In genomic region chr14:21806631-21807160, GRCm38 (mm10) we compare ENCODE assay signal across 17 mouse cellular contexts. TPM values are rescaled to one million over a fixed set of nuclear protein-coding genes. Genes with fewer than 3 reads are reported as not detected.
DNase-seq lines count a peak whose midpoint lies in the region; ATAC-seq lines count a peak whose summit lies in the region.
"Had no signal": no experiment of that assay in that cellular context is flagged by ENCODE, and none has a peak within 500 bp of the region (broad histone marks: within the 10 kb centered on the region; RNA-seq: fewer than 3 reads in every experiment).

No protein-coding gene starts in this region.

- peaks cover 2% of the 10 kb centered on the region; the same call in 1 of the 2 replicates for H3K36me3 ChIP-seq in intestine, embryonic 15.5 days
- H3K36me3 ChIP-seq in liver, embryonic 16.5 days (ENCODE audit: control insufficient read depth, insufficient read depth): no peaks in the 10 kb centered on the region
- H3K36me3 ChIP-seq: forebrain, embryonic 15.5 days; lung, embryonic 15.5 days; midbrain, embryonic 12.5 days had no signal

- DNase-seq in urinary bladder, postnatal 14 days (ENCODE audit: low spot score): peak; percentile 61
- no peak for DNase-seq in urinary bladder, postnatal 4 days (ENCODE audit: low spot score in 2 of 2)
- DNase-seq in left cerebral cortex, postnatal 14 days (ENCODE audit: low spot score in 2 of 2): no peak
- no peak for DNase-seq in embryo, embryonic 11 days
- DNase-seq: cerebellum, adult 8-10 months; kidney, adult 8-10 months; layer of hippocampus, adult 9-11 months; right cerebral cortex, postnatal 4 days had no signal

- H3K4me3 ChIP-seq in intestine, embryonic 15.5 days (replicated peaks): no peak overlapping the region
- H3K4me3 ChIP-seq in liver, embryonic 16.5 days (ENCODE audit: low read depth, low read length): no peak overlapping the region
- H3K4me3 ChIP-seq: forebrain, embryonic 15.5 days; lung, embryonic 15.5 days; midbrain, embryonic 12.5 days had no signal

- H3K27ac ChIP-seq in intestine, embryonic 15.5 days: peak overlapping the region; percentile 75
- H3K27ac ChIP-seq in liver, embryonic 16.5 days (ENCODE audit: low read length): no peak overlapping the region; the same call in 1 of the 2 replicates
- H3K27ac ChIP-seq: forebrain, embryonic 15.5 days; lung, embryonic 15.5 days; midbrain, embryonic 12.5 days had no signal

- 55% methylated on average over 3 of the region's 3 CpGs for WGBS in intestine, embryonic 15.5 days
- WGBS in liver, embryonic 16.5 days (ENCODE audit: insufficient replicate concordance): 22% methylated on average over 3 of the region's 3 CpGs

- ATAC-seq in intestine, embryonic 15.5 days: peak; percentile 89
- peak; percentile 24; the same call in 1 of the 2 replicates for ATAC-seq in liver, embryonic 16.5 days (ENCODE audit: low read depth)
- no peak for ATAC-seq in inflammation-experienced regulatory T-cells, adult 6 months
- ATAC-seq: forebrain, embryonic 15.5 days had no signal

- H3K4me1 ChIP-seq in intestine, embryonic 15.5 days (replicated peaks): no peaks in the 10 kb centered on the region
- H3K4me1 ChIP-seq in liver, embryonic 16.5 days (ENCODE audit: control insufficient read depth, low read depth, low read length): peaks cover 8% of the 10 kb centered on the region
- H3K4me1 ChIP-seq: forebrain, embryonic 15.5 days; lung, embryonic 15.5 days; midbrain, embryonic 12.5 days had no signal

- H3K9me3 ChIP-seq in intestine, embryonic 15.5 days: no peaks in the 10 kb centered on the region
- no peaks in the 10 kb centered on the region for H3K9me3 ChIP-seq in liver, embryonic 16.5 days (replicated peaks; ENCODE audit: control insufficient read depth, low read length)
- H3K9me3 ChIP-seq: forebrain, embryonic 15.5 days; lung, embryonic 15.5 days; midbrain, embryonic 12.5 days had no signal

- H3K9ac ChIP-seq in intestine, embryonic 15.5 days: no peak overlapping the region
- H3K9ac ChIP-seq in liver, embryonic 16.5 days (ENCODE audit: low read depth, low read length): peak overlapping the region; percentile 8; the same call in 1 of the 2 replicates
- H3K9ac ChIP-seq: forebrain, embryonic 15.5 days; lung, embryonic 15.5 days; midbrain, embryonic 12.5 days had no signal

- H3K4me2 ChIP-seq in intestine, embryonic 15.5 days (replicated peaks): no peak overlapping the region
- H3K4me2 ChIP-seq in liver, embryonic 16.5 days (ENCODE audit: low read depth, low read length): no peak overlapping the region
- H3K4me2 ChIP-seq: forebrain, embryonic 15.5 days; heart, embryonic 11.5 days; lung, embryonic 15.5 days; midbrain, embryonic 12.5 days had no signal

- intact Hi-C loops in left cerebral cortex, postnatal 14 days (cut with DNase I): no loop called here

- H3K27me3 ChIP-seq in intestine, embryonic 15.5 days (replicated peaks): no peaks in the 10 kb centered on the region
- H3K27me3 ChIP-seq in liver, embryonic 16.5 days (ENCODE audit: control insufficient read depth, insufficient read depth, low read depth, low read length): no peaks in the 10 kb centered on the region
- H3K27me3 ChIP-seq: forebrain, embryonic 15.5 days; lung, embryonic 15.5 days; midbrain, embryonic 12.5 days had no signal

RNA-seq across cellular contexts. Expression of gene Vdac2, which starts 18.3 kb away (rescaled TPM):
- 368 and 384 TPM in 2 replicates for polyA plus RNA-seq in intestine, embryonic 15.5 days (2015; fragmentation: Nextera tagmentation; extraction: Ambion mirVana)
- polyA plus RNA-seq in liver, embryonic 16.5 days (2015; fragmentation: Nextera tagmentation; extraction: Ambion mirVana): 98.4 and 113 TPM in 2 replicates
- polyA plus RNA-seq in inflammation-experienced regulatory T-cells, adult 6 months (2017; shearing (Covaris generic)): 100 to 1,000 TPM; 242 to 259 (median 244) TPM
- 100 to 1,000 TPM; 208 to 230 TPM for total RNA-seq in left cerebral cortex, postnatal 14 days (2021)

RNA-seq across cellular contexts. Expression of gene Comtd1, which starts 42.1 kb away (rescaled TPM):
- polyA plus RNA-seq in intestine, embryonic 15.5 days (2015; fragmentation: Nextera tagmentation; extraction: Ambion mirVana): 57.3 and 69.9 TPM in 2 replicates
- polyA plus RNA-seq in liver, embryonic 16.5 days (2015; fragmentation: Nextera tagmentation; extraction: Ambion mirVana): 15.8 and 18.4 TPM in 2 replicates
- 10 to 100 TPM; 15.0 to 21.0 (median 18.2) TPM for polyA plus RNA-seq in inflammation-experienced regulatory T-cells, adult 6 months (2017; shearing (Covaris generic))
- total RNA-seq in left cerebral cortex, postnatal 14 days (2021): 10 to 100 TPM; 27.9 to 30.2 TPM

RNA-seq across cellular contexts. Expression of gene Dusp13, which starts 55.7 kb away (rescaled TPM):
- not detected in 2 replicates for polyA plus RNA-seq in intestine, embryonic 15.5 days (2015; fragmentation: Nextera tagmentation; extraction: Ambion mirVana)
- polyA plus RNA-seq in liver, embryonic 16.5 days (2015; fragmentation: Nextera tagmentation; extraction: Ambion mirVana): 0.30 TPM in 1 of 2 replicates, not detected in the other
- polyA plus RNA-seq in inflammation-experienced regulatory T-cells, adult 6 months (2017; shearing (Covaris generic)): not detected
- total RNA-seq in left cerebral cortex, postnatal 14 days (2021): under 1 TPM in 1 of 2 experiments, not detected in 1; 0.61 TPM
- total RNA-seq: hematopoietic stem cell, adult 5-6 weeks; left cerebral cortex, postnatal 36 days had no signal
- polyA plus RNA-seq: forebrain, embryonic 15.5 days; heart, embryonic 11.5 days; lung, embryonic 15.5 days; midbrain, embryonic 12.5 days had no signal

RNA-seq across cellular contexts. Expression of gene Samd8, which starts 56.4 kb away (rescaled TPM):
- polyA plus RNA-seq in intestine, embryonic 15.5 days (2015; fragmentation: Nextera tagmentation; extraction: Ambion mirVana): 11.6 and 12.9 TPM in 2 replicates
- 3.0 and 3.9 TPM in 2 replicates for polyA plus RNA-seq in liver, embryonic 16.5 days (2015; fragmentation: Nextera tagmentation; extraction: Ambion mirVana)
- polyA plus RNA-seq in inflammation-experienced regulatory T-cells, adult 6 months (2017; shearing (Covaris generic)): 1 to 10 TPM; 2.6 to 4.4 (median 3.7) TPM
- 10 to 100 TPM; 89.7 to 97.2 TPM for total RNA-seq in left cerebral cortex, postnatal 14 days (2021)
